Mouse (Mus musculus) spleen, postnatal 10 days (tissue): ENCODE measurements around the gene B130006D01Rik.

ENCODE experiments used
- DNase-seq, 2 experiments: peaks; one replicate each; pipeline ENCODE4 v3.0.0; 2021 to 2022; ENCODE audit warnings: low spot score in 2 of 2

Gene B130006D01Rik

GRCm38 (mm10) chr11:95770720-95771364, 47.5 kb downstream of the B130006D01Rik start:
- DNase-seq = peak in 1 of 2 experiments; percentile 66

GRCm38 (mm10) chr11:95771665-95772064, 48.3 kb downstream of the B130006D01Rik start:
- DNase-seq = no peak

- DNase-seq = no peak
These were observed 49.9 kb downstream of the B130006D01Rik start for GRCm38 (mm10) chr11:95773264-95773663.
